Mouse (Mus musculus) right cerebral cortex, postnatal 25 days (tissue): Measurements from ENCODE around the gene Ssh3.

Experiments used
- DNase-seq: peaks from one replicate; pipeline ENCODE4 v3.0.0; 2022

Ssh3 gene

GRCm38 (mm10) chr19:4214071-4214770 is 54.8 kb downstream of the Ssh3 start, which contains the start of the genes Clcf1 and AC109138.7:
TSS of gene Clcf1 (plus strand) at chr19:4214238.
TSS of gene AC109138.7 (plus strand) at chr19:4214357.
- no peak for DNase-seq

GRCm38 (mm10) chr19:4213524-4213974 is 55.4 kb downstream of the Ssh3 start:
- no peak for DNase-seq

GRCm38 (mm10) chr19:4211891-4212588 is 56.9 kb downstream of the Ssh3 start:
- DNase-seq: no peak
